Mouse (Mus musculus) kidney, postnatal 36 days (tissue): ENCODE measurements at regions not wholly inside any gene's neighbourhood (a gene's known extent, or its start where the extent isn't known, plus 50 kb on each side); places are given as distances from the start of the nearest gene placed in this dataset.

Experiments
- DNase-seq, 2 experiments: peaks; one replicate each; pipeline ENCODE4 v3.0.0; 2021 to 2022; ENCODE audit warnings: mixed read lengths in 2 of 2

DNA sequence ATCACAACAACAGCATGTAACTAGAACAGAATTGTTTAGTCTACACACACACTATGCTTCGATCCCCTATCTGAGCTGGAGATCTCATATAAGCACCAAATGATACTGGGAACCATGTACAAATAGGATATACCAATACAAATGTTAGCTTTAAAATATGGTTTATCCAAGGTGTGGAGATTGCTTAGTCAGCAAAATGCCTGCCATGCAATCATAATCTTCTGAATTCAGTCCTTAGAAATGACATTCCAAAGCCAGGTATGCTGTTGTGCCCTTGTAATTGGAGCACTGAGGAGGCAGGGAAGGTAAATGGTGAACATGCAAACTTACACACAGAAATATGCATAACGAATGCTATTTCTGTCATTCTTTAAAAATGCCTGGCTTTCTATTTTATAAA lies 54.0 kb upstream of the Thsd7b start:
- no peak for DNase-seq

GRCm38 (mm10) chr1:129208806-129209205 lies 64.3 kb upstream of the Thsd7b start:
- DNase-seq: no peak

DNA sequence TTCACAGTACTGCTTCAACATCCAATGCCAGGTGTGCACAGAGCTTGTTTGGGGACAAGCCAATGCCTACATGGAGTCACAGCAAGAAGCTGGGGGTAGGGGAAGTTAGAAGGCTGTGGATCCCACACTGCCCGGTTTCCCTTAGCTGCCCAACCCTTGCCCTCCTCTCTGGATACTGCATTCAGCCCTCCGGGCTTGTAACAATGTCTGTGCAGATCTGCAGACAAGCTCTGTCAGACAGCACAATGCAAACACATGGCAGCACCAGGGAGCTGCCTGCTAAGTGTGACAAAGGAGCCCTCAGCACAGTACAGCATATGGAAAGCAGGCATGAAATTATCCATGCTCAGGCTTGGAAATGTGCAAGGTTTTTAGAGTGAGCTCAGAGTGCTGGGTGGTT lies 64.7 kb upstream of the Thsd7b start:
- no peak for DNase-seq

DNA sequence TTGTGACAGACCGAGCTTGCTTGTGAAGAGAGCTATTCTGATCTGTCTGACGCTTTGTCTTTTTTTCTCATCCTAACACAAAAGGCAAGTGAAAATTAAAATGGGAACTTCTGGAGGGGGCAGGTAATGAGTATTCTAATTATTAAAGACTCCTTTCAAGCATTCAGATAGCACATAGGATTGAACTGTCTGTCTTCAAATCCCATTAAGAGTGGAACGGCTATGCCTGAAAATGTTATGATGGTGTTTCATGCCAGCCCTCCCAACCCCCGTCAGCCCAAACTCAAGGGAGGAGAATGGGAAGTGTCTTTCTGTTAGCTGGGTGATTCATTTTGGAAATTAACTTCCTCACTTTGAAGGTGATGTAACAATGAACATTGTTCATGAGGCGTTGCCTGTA lies 65.4 kb upstream of the Thsd7b start:
- no peak for DNase-seq

GRCm38 (mm10) chr1:129180174-129180759 lies 92.8 kb upstream of the Thsd7b start:
- DNase-seq: no peak

DNA sequence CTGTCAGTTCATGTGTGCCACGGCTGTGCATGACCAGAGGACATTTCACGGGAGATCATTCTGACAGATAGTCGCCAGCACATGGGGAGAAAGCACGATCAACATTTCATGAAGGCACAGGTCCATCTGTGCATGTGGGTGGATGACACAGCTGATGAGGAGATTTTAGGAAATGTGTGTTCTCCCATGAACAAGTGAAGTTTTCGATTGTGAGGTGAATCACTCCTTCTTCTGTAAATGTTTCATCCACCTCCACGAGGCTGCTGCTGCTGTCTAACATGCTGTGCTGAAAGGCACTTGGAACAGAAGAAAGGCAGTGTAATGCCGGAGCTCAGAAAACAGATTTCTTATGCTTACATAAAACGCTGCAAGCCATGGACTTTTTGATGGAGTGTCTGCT lies 103.2 kb upstream of the Thsd7b start:
- no peak for DNase-seq

GRCm38 (mm10) chr1:129150643-129151042 lies 122.5 kb upstream of the Thsd7b start:
- DNase-seq: no peak

GRCm38 (mm10) chr1:129148733-129149388 lies 124.2 kb upstream of the Thsd7b start:
- peak in 1 of 2 experiments; percentile 8 for DNase-seq

DNA sequence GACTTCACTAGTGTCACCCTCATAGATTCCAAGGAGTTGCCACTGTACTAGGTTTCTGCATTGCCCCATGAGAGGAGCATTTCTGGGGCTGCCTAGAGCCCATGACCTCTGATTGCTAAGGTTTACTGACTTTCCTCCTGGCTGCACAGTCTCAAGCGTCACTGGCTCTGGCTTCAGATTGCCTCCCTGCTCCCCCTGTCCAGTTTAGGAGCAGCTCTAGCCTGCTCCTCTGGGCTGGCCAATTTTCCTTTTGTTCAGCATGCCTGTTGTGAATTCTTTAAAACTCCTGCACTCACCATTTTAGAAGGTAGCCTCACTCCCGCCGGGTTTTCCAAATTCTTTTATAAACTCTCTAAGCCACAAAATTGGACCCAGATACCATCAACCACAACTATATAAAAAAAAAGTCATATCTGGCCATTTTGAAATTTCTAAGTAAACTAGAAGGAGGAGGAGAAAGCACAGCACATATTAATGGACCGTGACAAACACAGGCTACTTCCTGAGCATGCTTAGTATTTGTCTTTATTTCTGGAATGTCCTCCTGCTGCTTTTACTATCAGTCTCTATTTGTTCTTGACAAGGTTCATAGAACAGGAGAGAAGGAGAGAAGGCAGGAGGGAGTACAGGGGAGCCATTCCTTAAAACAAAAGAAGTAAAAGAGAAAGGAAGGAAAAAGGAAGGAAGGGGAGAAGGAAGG lies 126.6 kb upstream of the Thsd7b start:
- peak; percentile 9 to 13 for DNase-seq

GRCm38 (mm10) chr1:129138783-129139182 lies 134.3 kb upstream of the Thsd7b start:
- DNase-seq: no peak

GRCm38 (mm10) chr1:129106961-129107557 lies 166.0 kb upstream of the Thsd7b start:
- DNase-seq: no peak

- DNase-seq: no peak
Measured at GRCm38 (mm10) chr1:129100997-129101396, 172.1 kb upstream of the Thsd7b start.

GRCm38 (mm10) chr1:129078274-129078673 lies 194.8 kb upstream of the Thsd7b start:
- no peak for DNase-seq

- DNase-seq: no peak
Measured at GRCm38 (mm10) chr1:129057182-129057581, 215.9 kb upstream of the Thsd7b start.

GRCm38 (mm10) chr1:129055252-129055651 lies 217.8 kb upstream of the Thsd7b start:
- DNase-seq: peak in 1 of 2 experiments; percentile 2

- DNase-seq: no peak
Measured at GRCm38 (mm10) chr1:129033707-129034106, 239.4 kb upstream of the Thsd7b start.

- no peak for DNase-seq
Measured at GRCm38 (mm10) chr1:129005899-129006298, 267.2 kb upstream of the Thsd7b start.

- no peak for DNase-seq
Measured at GRCm38 (mm10) chr1:129002286-129002685, 270.8 kb upstream of the Thsd7b start.

GRCm38 (mm10) chr1:129001766-129002165 lies 271.3 kb upstream of the Thsd7b start:
- no peak for DNase-seq

- no peak for DNase-seq
Measured at GRCm38 (mm10) chr1:128999741-129000517, 273.2 kb upstream of the Thsd7b start.

DNA sequence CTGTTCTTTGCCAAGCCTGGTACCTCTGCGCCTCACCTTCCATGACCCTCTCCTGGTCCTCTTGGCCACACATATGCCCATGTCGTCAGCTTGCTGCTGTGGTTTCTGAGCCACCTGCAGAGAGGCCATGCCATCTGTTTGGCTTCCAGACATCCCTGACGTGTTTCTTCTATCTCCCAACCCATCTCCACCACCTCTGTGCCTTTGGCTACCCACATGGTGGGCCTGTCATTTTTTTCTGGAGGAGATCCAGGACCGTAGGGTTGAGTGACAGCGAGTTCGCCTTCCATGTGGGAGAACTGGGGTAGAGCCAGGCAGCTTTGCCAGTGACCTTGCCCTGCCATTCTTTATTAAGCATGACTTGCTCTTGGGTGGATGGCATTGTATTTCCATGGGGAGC lies 278.4 kb upstream of the Thsd7b start:
- DNase-seq: no peak

GRCm38 (mm10) chr1:128983411-128983810 lies 289.7 kb upstream of the Thsd7b start:
- DNase-seq: no peak

GRCm38 (mm10) chr1:128975586-128975985 lies 297.5 kb upstream of the Thsd7b start:
- DNase-seq: no peak
